Mouse (Mus musculus) layer of hippocampus, adult 9-10 months (tissue): ENCODE results near the gene Iqcf3.

Experiments used
- DNase-seq: peaks from one replicate; pipeline ENCODE4 v3.0.0; 2022; ENCODE audit warnings: low spot score

Gene Iqcf3

GRCm38 (mm10) chr9:106470991-106471750, 90.3 kb downstream of the Iqcf3 start:
- no peak for DNase-seq

GRCm38 (mm10) chr9:106469776-106470175, 91.7 kb downstream of the Iqcf3 start:
- no peak for DNase-seq

GRCm38 (mm10) chr9:106469317-106469716, 92.1 kb downstream of the Iqcf3 start:
- no peak for DNase-seq

- DNase-seq: no peak
Observed at GRCm38 (mm10) chr9:106467746-106468145, 93.7 kb downstream of the Iqcf3 start.

GRCm38 (mm10) chr9:106466721-106467120, 94.7 kb downstream of the Iqcf3 start:
- no peak for DNase-seq

- no peak for DNase-seq
Observed at GRCm38 (mm10) chr9:106465571-106466200, 95.7 kb downstream of the Iqcf3 start, which contains the start of gene Gpr62. Gene Gpr62 (minus strand): TSS chr9:106465938.

- DNase-seq: no peak
Observed at GRCm38 (mm10) chr9:106464751-106465541, 96.5 kb downstream of the Iqcf3 start.

GRCm38 (mm10) chr9:106463122-106464063, 98.0 kb downstream of the Iqcf3 start:
- DNase-seq: no peak

- no peak for DNase-seq
Observed at GRCm38 (mm10) chr9:106462430-106462800, 99.0 kb downstream of the Iqcf3 start.

GRCm38 (mm10) chr9:106461641-106462429, 99.6 kb downstream of the Iqcf3 start:
- no peak for DNase-seq

GRCm38 (mm10) chr9:106461026-106461415, 100.4 kb downstream of the Iqcf3 start:
- no peak for DNase-seq

- no peak for DNase-seq
Observed at GRCm38 (mm10) chr9:106460401-106461025, 100.9 kb downstream of the Iqcf3 start.

GRCm38 (mm10) chr9:106459946-106460345, 101.5 kb downstream of the Iqcf3 start:
- no peak for DNase-seq

GRCm38 (mm10) chr9:106457920-106458319, 103.5 kb downstream of the Iqcf3 start:
- DNase-seq: no peak

- no peak for DNase-seq
Observed at GRCm38 (mm10) chr9:106457163-106457559, 104.3 kb downstream of the Iqcf3 start.

- DNase-seq: no peak
Observed at GRCm38 (mm10) chr9:106456325-106457162, 104.9 kb downstream of the Iqcf3 start.

GRCm38 (mm10) chr9:106454888-106455681, 106.3 kb downstream of the Iqcf3 start:
- no peak for DNase-seq

GRCm38 (mm10) chr9:106454071-106454761, 107.2 kb downstream of the Iqcf3 start:
- DNase-seq: no peak
